Mouse (Mus musculus): ENCODE measurements around the gene Lcor.
A peak's percentile ranks its signal among the peaks of the same experiment; 100 is the strongest.

The Lcor gene

GRCm38 (mm10) chr19:41482190-41482908 is at the start of gene Lcor:
Gene Lcor (plus strand): TSS chr19:41482637.
- DNase-seq (ENCODE audit: low read depth, low spot score): peak; percentile 31

DNA sequence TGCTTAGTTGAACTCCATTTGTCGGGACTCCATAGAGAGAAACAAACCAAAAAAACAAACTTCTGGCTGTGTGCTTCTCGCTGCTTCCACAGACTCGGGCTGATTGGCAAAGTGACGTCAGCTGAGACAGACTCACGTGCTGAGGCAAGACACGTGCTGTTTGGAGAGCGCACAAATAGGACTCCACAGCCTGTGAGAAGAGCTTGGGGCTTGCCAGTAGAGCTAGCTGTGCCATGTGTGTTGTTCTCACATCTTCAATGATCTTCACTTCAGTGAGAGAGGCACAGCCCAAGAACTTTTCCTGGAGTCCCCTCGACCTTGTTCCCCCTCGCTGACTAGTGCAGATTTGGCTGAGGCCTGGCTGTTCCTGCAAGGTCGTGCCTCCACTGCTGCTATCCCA is 47.1 kb upstream of the Lcor start:
- no peak for DNase-seq (ENCODE audit: low read depth, low spot score)

DNA sequence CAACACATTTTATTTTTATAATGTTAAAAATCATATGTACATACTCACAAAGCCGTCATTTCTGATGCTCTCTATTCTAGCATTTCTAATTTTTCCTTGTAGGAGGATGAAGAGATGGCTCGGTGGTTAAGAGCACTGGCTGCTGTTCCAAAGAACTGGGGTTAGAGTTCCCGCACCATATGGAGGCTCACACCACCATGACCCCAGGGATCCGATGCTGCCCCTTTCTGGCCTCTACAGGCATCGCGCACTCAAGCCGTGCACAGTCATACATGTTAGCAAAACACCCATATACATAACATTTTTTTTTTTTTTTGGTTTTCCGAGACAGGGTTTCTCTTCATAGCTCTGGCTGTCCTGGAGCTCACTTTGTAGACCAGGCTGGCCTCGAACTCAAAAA is 46.0 kb upstream of the Lcor start:
- no peak for DNase-seq (ENCODE audit: low read depth, low spot score)

DNA sequence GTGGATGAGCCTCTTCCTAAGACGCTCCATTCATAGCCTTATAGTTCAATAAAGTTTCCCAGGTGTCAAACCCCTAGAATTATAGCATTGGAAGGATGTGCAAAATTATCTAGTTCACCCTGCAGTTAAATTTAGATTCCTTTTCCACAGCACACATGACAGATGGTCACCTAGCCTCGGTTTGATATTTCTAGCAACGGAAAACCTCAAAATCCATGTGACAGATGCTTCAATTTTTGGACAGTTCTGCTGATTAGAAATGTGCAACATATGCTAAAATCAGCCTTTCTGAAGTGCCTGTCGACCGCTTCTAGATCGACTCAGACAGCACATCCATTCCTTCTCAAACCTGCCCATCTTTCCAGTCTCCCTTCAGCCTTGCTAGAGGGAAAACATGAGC is 43.5 kb upstream of the Lcor start:
- DNase-seq (ENCODE audit: low read depth, low spot score): no peak

DNA sequence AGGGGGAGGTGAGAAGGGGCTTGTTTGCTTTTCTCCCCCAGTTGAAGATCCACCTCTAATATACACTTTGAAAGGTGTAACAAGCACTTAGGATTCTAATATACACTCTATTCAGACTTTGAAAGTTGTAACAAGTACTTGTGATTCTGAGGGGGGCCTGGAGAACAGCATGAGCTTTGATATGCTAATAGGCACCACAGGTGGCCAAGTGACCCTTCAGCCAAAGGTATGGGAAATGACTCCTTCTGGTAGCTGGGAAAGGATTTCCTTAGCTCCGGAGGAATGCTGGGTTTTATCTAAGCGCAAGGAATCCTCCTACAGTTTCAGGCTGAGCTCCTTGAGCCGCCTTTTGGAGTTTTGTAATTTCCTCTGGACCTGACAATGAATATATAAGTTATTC is 41.0 kb upstream of the Lcor start:
- peak; percentile 72 for DNase-seq (ENCODE audit: low read depth, low spot score)

- DNase-seq (ENCODE audit: low read depth, low spot score): no peak
These were observed 40.4 kb upstream of the Lcor start for GRCm38 (mm10) chr19:41441911-41442607.

DNA sequence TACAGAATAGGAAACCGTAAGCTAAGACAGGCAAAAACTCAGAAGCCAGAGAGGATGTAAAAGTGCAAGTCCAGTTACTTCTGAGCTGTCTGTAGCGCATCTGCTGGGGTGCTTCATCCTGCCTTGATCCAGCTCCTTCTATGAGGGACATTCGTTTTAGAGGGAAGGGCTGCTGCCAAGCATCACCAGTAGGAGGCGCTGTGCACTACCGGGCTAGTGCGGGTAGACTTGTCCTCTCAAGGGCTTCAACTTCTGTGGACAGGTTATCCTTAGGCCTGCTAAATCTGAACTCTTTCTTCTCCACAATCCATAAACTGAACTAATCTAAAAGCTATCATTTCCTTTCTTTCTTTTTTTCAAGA is 39.8 kb upstream of the Lcor start:
- no peak for DNase-seq (ENCODE audit: low read depth, low spot score)

DNA sequence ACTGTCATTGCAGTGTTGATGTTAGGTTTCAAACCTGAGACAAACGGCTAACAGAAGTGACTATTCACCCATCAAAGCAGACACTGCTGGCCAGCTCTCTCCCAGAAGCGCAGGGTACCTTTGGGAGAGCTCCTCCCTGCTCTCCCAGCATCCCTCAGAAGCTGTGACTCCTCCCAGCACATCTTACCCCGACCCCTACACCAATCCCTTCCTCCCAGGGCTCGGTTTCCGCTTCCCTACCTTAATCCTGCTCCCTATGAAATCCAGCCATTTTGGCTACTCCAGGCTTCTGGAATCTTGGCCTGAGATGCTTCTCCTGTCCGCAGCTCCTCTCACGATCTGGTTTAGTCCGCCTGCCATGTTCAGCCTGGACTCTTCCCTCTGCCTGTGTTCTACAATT is 37.9 kb upstream of the Lcor start:
- no peak for DNase-seq (ENCODE audit: low read depth, low spot score)

DNA sequence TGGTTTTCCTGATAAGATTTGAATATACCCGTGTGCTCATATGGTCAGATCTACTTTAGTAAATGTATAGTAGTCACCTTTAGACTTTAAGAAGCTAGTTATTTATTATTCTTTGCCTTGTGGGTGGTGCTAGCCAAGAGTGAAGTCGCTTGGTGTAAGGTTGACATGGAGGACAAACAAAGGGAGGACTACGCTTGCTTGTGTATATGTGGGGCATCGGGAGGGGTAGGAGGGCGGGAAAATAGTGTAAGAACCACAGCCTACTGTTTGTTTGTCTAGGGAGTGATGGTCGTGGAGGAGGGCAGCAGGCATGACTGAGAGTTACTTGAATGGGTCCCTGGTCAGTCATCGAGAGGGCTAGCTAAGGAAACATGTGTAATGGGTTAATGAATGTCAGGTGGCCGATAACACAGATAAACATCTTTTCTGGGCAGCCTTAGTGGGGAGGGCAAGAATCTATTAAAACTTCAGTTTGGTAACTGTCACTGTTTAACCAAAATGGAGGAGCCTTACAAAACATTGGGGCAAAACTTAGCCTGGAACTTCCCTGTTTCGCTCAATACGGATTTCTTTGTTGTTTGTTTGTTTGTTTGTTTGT is 37.3 kb upstream of the Lcor start:
- DNase-seq (ENCODE audit: low read depth, low spot score): no peak

- DNase-seq (ENCODE audit: low read depth, low spot score): no peak
These were observed 36.7 kb upstream of the Lcor start for GRCm38 (mm10) chr19:41445723-41446122.

DNA sequence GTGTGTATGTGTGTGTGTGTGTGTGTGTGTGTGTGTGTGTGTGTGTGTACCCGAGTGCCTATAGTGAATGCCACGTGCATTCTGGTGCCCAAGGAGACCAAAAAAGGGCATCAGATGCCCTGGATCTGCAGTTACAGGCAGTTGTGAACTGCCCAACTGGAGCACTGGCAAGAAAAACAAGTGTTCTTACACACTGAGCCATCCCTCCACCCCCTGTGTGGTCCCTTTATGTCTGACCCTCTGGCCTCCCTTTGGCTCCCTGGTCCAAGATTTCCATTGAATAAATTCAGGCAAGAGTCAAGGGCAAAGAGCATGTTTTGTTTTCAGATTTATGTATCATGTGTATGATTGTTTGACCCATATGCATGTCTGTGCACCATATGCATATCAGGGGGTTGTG is 35.3 kb upstream of the Lcor start:
- DNase-seq (ENCODE audit: low read depth, low spot score): no peak

DNA sequence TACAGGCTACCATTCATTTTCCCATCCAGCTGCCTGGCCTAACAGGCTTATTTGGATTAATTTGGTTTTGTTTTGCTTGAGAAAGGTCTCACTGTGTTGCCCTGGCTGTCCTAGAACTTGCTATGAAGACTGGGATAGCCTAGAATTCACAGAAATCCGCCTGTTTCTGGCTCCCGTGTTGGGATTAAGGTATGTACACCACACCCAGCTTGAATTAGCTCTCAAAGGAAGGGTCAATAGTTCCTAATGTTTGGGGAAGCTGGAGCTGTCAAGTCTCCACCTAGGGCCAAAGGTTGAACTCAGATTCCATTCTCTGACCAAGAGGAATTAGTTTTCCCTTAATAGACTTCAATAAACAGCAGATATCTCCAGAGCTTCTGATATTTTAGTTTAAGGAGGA is 34.7 kb upstream of the Lcor start:
- no peak for DNase-seq (ENCODE audit: low read depth, low spot score)

GRCm38 (mm10) chr19:41449415-41450075 is 32.9 kb upstream of the Lcor start:
- no peak for DNase-seq (ENCODE audit: low read depth, low spot score)

- no peak for DNase-seq (ENCODE audit: low read depth, low spot score)
These were observed 30.3 kb upstream of the Lcor start for GRCm38 (mm10) chr19:41452166-41452565.

DNA sequence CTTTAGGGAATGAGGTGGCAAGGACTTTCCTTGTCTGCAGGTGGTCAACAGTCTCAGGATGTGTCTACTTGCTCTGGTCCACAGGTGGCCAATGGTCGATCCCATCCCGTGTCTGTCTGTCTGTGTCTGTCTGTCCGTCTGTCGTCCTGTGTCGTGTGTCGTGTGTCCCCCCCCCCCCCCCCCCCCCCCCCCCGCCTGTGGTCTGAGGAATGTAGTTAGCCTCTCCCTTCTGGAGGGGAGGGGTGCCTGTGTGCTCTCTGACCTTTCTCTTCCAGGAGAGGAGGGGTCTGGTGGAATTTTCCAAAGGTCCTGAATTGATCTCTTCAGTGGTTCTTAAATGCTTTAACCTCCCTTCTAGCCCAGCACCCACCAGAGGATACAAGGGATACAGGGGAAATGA is 27.8 kb upstream of the Lcor start:
- no peak for DNase-seq (ENCODE audit: low read depth, low spot score)

DNA sequence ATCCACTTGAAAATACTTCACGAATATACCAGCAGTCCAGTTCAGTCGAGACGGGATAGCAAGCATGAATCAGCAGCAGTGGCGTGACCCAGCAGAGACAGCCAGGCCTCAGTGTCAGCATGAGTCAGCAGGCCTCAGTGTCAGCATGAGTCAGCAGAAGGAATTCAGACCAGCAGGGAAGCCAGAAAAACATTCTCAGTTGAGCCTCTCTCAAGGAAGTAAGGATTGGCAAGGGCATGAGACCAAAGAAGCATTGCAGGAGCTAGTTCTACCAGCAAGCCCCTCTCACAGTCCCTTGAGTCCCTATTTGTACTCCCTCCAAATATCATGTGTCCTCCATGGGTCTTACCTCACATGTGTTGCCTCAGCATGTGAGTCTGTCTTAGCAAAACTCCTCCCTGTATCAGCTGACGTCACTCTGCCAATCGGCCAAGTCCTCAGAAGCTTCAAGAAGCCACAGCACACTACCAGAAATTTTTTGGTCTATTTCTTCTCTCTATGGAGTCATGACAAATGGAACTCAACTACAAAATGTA is 27.3 kb upstream of the Lcor start:
- peak; percentile 73 for DNase-seq (ENCODE audit: low read depth, low spot score)

- DNase-seq (ENCODE audit: low read depth, low spot score): no peak
These were observed 25.3 kb upstream of the Lcor start for GRCm38 (mm10) chr19:41457181-41457580.

- DNase-seq (ENCODE audit: low read depth, low spot score): no peak
These were observed 20.2 kb upstream of the Lcor start for GRCm38 (mm10) chr19:41462166-41462735.

DNA sequence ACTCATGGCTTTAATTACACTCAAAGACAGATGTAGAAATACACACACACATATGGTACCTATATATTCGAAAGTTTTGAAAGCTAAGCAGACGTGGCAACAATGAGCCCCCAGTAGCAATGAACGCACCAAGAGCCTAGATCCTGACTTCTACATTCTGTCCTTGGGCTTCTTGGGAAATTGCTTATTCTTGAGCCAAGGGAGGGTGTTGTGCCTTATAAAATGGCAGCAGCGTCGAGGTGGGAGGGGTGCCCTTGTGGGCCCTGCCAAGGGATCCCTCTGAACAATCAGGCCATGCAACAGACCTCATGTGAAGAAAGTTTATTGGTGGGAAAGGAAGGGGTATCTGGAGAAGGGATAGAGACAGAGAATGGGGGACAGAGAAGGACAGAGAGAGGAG is 18.6 kb upstream of the Lcor start:
- no peak for DNase-seq (ENCODE audit: low read depth, low spot score)

DNA sequence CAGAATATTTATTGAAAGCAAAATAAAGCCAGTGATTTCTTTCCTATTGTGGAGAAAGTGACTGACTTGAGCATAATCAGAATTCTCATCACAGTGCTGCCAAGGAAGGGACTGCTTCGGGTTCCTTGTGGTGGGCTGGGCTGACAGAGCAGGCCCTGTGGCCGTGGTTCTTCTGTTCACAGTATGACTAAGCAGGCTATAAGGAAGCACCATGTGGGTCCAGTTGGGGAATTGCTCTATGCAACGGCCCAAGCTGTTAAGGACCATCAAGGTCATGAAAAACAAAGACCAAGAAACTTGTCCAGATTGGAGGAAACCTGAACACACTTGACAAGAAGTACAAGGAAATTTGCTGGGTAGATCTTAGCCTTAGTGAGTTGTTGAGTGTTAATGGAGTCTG is 16.0 kb upstream of the Lcor start:
- no peak for DNase-seq (ENCODE audit: low read depth, low spot score)

DNA sequence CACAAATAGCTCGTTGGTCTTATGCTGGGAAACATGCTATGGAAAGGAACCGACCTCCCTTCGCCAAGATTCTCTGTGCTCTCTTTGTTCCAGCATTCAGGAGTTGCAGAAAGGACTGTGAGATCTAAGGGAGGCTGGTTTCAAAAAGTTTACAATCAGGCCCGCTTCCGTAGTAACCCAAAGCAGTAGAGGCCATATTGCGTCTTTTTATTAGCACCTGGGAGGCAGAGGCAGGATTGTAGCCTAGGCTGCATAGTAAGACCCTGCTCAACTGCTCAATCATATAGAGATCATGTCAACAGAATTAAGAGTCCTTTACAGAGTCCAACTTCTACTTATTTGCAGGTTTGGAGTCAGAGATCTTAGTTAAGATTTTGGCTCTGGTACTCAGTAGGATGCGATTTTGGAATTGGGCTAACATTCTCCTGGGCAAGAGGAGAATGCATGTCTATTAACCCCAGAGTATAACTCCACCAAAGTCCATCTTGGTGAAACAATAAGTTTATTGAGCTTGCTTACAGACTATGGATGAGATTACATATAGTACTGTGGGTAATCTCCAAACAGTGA is 8.8 kb upstream of the Lcor start:
- DNase-seq (ENCODE audit: low read depth, low spot score): no peak

DNA sequence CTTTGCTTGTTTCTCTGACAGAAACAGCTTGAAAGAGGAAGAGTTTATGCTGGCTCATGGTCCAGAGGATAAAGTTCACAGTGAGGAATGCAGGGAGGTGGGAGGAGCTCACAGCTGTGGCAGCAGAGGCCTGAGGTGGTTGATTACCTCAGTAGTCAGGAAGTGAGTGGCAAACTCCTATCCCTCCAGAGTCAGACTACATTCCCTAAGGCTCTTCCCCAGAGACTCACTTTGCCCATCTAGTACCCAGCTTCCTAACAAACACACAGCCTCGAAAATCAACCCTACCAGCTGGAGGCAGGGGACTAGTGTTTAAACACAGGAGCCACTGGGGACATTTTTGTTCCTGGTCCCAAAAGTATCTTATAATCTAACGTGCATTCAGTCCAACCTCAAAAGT is 7.5 kb upstream of the Lcor start:
- DNase-seq (ENCODE audit: low read depth, low spot score): no peak

Data from WW6 (cell line).